Mouse (Mus musculus) embryonic facial prominence, embryonic 15.5 days (tissue): ENCODE results near the gene Stim2. TPM values are rescaled to one million over a fixed set of nuclear protein-coding genes. Genes with fewer than 3 reads are reported as not detected.
A peak's percentile ranks its signal among the peaks of the same experiment; 100 is the strongest.

Source experiments
- ATAC-seq: fragments of 200-750 bp; cut with Nextera tagmentation; 2 replicates; pipeline ENCODE4 v1.8.0; 2017; ENCODE audit warnings: low read depth, moderate TSS enrichment; ENCODE audit not compliant: insufficient number of reproducible peaks, low FRiP score, low TSS enrichment
- H3K27ac ChIP-seq: fragments of 300-500 bp; sonication (generic); replicated peaks from 2 replicates; pipeline ENCODE4 v1.5.1; 2015; ENCODE audit warnings: mild to moderate bottlenecking, inconsistent platforms
- H3K27me3 ChIP-seq: fragments of 300-500 bp; sonication (generic); 2 replicates; pipeline ENCODE4 v1.6.1; 2015; ENCODE audit warnings: inconsistent platforms
- H3K36me3 ChIP-seq: fragments of 300-500 bp; sonication (generic); 2 replicates; pipeline ENCODE4 v1.6.1; 2015; ENCODE audit warnings: mild to moderate bottlenecking, inconsistent platforms
- H3K4me1 ChIP-seq: fragments of 300-500 bp; sonication (generic); 2 replicates; pipeline ENCODE4 v1.6.1; 2015; ENCODE audit warnings: inconsistent platforms
- H3K4me2 ChIP-seq: fragments of 300-500 bp; sonication (generic); replicated peaks from 2 replicates; pipeline ENCODE4 v1.6.1; 2015; ENCODE audit warnings: mild to moderate bottlenecking, inconsistent platforms
- H3K4me3 ChIP-seq: fragments of 300-500 bp; sonication (generic); replicated peaks from 2 replicates; pipeline ENCODE4 v1.5.1; 2015; ENCODE audit warnings: mild to moderate bottlenecking, inconsistent platforms
- H3K9ac ChIP-seq: fragments of 300-500 bp; sonication (generic); 2 replicates; pipeline ENCODE4 v1.6.1; 2015; ENCODE audit warnings: inconsistent platforms
- H3K9me3 ChIP-seq: fragments of 300-500 bp; sonication (generic); replicated peaks from 2 replicates; pipeline ENCODE4 v1.6.1; 2016; ENCODE audit warnings: inconsistent platforms
- WGBS: fragments of 180-500 bp; shearing (Covaris S2); methylation state at CpG from one replicate; pipeline ENCODE4 v1.1.7; 2015; 5-methylcytosine and 5-hydroxymethylcytosine counted together
- polyA plus RNA-seq: library from polyadenylated mRNA; unstranded; fragments of >200 nt; fragmentation: Nextera tagmentation; extraction: Ambion mirVana; gene quantifications from 2 replicates; pipeline ENCODE4 v1.2.1, GENCODE M21; 2015

The Stim2 gene
- polyA plus RNA-seq, 1 experiment from 2014 or later = 23.5 TPM

DNA sequence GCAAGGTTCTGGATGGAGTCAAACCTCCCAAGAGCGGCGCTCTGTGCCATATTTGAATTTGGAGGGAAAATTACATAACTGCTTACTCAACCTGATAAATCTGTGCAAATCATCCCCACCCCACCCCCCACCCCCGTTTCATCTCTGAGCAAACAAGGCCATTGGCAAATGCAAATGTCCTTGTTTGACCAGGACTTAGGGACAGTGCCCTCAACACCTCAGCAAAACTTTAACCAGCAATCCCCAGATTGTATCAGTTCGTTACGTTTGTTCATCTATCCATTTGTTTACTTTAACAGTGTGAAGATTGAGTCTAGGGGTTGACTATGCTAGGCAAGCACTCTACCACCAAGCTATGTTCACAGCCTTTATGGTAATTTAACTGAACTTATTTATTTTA, 32.6 kb upstream of the Stim2 start:
- Histone ChIP-seq H3K36me3 (no peaks in the 10 kb centered on the region), H3K4me3 (no peak overlapping the region), H3K9me3 (no peaks in the 10 kb centered on the region), H3K9ac (no peak overlapping the region), H3K4me2 (no peak overlapping the region), H3K4me1 (no peaks in the 10 kb centered on the region), H3K27ac (no peak overlapping the region), H3K27me3 (no peaks in the 10 kb centered on the region)
- ATAC-seq = no peak
- 90% methylated on average over 5 of the region's 5 CpGs for WGBS

DNA sequence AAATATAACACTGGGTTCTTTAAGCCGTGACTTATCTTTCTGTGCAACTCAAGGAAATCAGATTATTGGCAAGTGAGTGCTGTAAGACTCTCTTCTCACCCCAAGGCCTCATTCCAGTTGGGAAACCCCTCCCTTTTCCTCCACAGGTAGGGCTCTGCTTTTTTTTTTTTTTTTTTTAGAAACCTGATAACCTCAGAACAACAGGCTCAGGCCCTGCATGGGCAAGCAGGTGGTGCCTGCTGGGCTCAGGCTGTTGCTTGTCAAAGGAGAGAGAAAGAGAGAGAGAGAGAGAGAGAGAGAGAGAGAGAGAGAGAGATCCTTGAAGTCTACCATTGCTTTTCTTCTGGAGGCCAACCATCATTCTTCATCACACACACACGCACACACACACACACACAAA, 30.7 kb upstream of the Stim2 start:
- no peaks in the 10 kb centered on the region for H3K9me3 ChIP-seq
- H3K27ac ChIP-seq = no peak overlapping the region
- H3K9ac ChIP-seq = no peak overlapping the region
- no peaks in the 10 kb centered on the region for H3K27me3 ChIP-seq
- H3K4me2 ChIP-seq = no peak overlapping the region
- no peaks in the 10 kb centered on the region for H3K4me1 ChIP-seq
- H3K36me3 ChIP-seq = no peaks in the 10 kb centered on the region
- 83% methylated on average over 2 of the region's 2 CpGs for WGBS
- ATAC-seq = no peak
- H3K4me3 ChIP-seq = no peak overlapping the region

DNA sequence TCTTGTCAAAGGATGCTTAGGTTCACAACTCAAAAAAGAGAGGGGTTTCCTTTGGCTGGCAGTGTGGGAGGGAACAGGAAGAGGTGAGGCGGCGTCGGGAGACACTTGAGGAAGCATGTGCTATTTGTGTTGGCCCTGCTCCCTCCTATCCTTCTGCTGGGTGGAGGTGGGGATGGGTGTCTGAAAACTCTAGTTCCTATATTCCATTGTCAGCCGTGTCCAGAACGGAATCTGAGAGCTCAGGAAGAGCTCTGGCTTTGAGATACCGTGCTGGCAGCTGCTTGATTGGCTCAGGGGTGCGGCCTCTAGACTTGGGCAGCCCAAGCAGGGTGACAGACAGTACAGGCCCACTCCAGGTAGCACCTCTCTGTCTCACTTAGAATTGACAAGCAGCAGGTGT, 28.1 kb upstream of the Stim2 start:
- no peaks in the 10 kb centered on the region for H3K4me1 ChIP-seq
- H3K27me3 ChIP-seq = no peaks in the 10 kb centered on the region
- H3K4me2 ChIP-seq = no peak overlapping the region
- H3K9ac ChIP-seq = no peak overlapping the region
- no peaks in the 10 kb centered on the region for H3K36me3 ChIP-seq
- no peak overlapping the region for H3K27ac ChIP-seq
- ATAC-seq = 0 out of 2 replicates have a peak, but pooled peaks have one; percentile 15
- H3K9me3 ChIP-seq = no peaks in the 10 kb centered on the region
- H3K4me3 ChIP-seq = no peak overlapping the region
- 68% methylated on average over 7 of the region's 7 CpGs for WGBS

DNA sequence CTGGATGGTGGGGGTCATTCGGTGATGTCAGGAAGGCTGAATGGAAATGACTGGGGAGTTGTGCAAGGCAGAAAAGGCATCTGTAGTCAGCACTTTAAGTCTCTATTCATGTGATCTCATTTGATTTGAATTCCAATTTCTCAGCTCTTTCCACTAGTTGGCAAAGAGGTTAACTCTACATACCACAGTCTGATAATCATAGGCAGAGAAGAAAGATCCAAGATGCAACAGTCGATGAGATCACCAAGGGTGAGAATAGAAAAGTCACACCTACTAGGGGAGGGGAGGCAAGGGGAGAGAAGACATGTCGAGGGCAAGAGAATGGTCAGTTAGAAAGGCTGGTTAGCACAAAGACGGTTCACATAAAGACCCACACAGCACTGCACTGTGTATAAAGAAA, 27.1 kb upstream of the Stim2 start:
- Histone ChIP-seq H3K4me2 (no peak overlapping the region), H3K9ac (no peak overlapping the region), H3K36me3 (no peaks in the 10 kb centered on the region), H3K4me3 (no peak overlapping the region), H3K4me1 (no peaks in the 10 kb centered on the region), H3K9me3 (no peaks in the 10 kb centered on the region), H3K27ac (no peak overlapping the region), H3K27me3 (no peaks in the 10 kb centered on the region)
- 75% methylated on average over 4 of the region's 4 CpGs for WGBS
- ATAC-seq = no peak

DNA sequence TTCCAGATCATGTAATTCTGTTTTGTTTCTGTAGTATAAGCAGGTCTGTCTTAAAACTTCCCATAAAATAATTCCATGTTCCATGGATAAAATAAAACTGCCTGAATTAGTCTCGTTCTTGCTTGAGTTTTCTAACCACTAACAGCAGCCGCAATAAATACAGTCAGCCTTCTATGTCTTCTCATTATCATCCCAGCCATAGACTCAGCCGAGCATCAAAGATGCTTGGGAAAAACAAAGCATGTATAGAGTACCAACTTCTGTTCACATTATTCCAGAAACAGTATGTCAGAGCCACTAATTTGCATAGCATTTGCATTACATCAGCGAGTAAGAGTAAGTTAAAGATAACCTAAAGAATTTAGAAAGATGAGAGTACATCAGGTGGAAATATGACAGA, 25.4 kb upstream of the Stim2 start:
- H3K9me3 ChIP-seq = no peaks in the 10 kb centered on the region
- H3K4me3 ChIP-seq = no peak overlapping the region
- no peak overlapping the region for H3K4me2 ChIP-seq
- H3K27me3 ChIP-seq = no peaks in the 10 kb centered on the region
- no peak overlapping the region for H3K27ac ChIP-seq
- WGBS = 72% methylated on average over 4 of the region's 4 CpGs
- H3K36me3 ChIP-seq = no peaks in the 10 kb centered on the region
- H3K4me1 ChIP-seq = 0 out of 2 replicates have a peak, but pooled peaks cover 10% of the 10 kb centered on the region
- no peak overlapping the region for H3K9ac ChIP-seq
- ATAC-seq = no peak

DNA sequence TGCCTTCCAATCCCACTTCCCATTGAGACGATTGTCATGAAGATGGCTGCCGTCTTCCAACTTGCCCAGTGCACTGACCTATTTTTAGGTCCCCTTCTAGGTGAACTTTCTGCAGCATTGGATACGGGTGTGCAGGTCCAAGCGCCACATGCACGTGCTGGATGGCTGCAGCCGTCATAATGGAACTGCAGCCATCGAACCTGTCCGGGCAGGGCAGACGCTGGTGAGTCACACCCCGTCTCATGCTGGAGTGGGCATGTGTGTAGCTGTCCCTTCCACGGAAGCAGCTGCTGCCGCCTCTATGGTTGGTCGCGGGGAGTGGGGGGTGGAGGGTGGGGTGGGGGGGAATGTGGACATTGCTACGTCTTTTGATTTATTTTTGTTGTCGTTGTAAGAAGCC, 21.8 kb upstream of the Stim2 start:
- no peak overlapping the region for H3K27ac ChIP-seq
- peak; percentile 69; the same call in 1 of the 2 replicates for ATAC-seq
- no peak overlapping the region for H3K4me2 ChIP-seq
- H3K4me3 ChIP-seq = no peak overlapping the region
- no peak overlapping the region for H3K9ac ChIP-seq
- H3K9me3 ChIP-seq = no peaks in the 10 kb centered on the region
- 0 out of 2 replicates have a peak, but pooled peaks cover 10% of the 10 kb centered on the region for H3K4me1 ChIP-seq
- no peaks in the 10 kb centered on the region for H3K36me3 ChIP-seq
- WGBS = 67% methylated on average over 16 of the region's 16 CpGs
- no peaks in the 10 kb centered on the region for H3K27me3 ChIP-seq

DNA sequence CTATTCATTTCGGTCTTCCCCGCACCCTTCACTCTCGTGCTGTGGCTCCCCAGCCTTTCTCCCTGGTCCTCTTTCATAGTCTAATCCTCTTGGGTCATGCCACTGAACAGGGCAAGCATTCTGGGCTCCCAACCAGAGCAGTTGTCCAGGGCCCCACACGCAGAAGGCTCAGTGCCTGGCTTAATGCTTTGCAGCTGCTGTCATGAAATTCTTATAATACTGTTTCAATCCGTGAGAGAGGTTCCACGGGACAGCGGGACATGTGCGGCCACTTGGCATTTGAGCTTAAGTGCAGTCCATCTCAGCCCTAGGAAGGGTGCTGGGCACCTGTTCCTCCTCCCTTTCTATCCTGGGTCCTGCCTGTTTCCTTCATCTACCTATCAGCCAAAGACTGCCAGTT, 21.2 kb upstream of the Stim2 start:
- Histone ChIP-seq H3K4me2 (no peak overlapping the region), H3K36me3 (no peaks in the 10 kb centered on the region), H3K27ac (no peak overlapping the region), H3K27me3 (no peaks in the 10 kb centered on the region), H3K4me3 (no peak overlapping the region), H3K9ac (no peak overlapping the region), H3K9me3 (no peaks in the 10 kb centered on the region), H3K4me1 (0 out of 2 replicates have a peak, but pooled peaks cover 10% of the 10 kb centered on the region)
- 53% methylated on average over 8 of the region's 8 CpGs for WGBS
- peak; percentile 85 for ATAC-seq

DNA sequence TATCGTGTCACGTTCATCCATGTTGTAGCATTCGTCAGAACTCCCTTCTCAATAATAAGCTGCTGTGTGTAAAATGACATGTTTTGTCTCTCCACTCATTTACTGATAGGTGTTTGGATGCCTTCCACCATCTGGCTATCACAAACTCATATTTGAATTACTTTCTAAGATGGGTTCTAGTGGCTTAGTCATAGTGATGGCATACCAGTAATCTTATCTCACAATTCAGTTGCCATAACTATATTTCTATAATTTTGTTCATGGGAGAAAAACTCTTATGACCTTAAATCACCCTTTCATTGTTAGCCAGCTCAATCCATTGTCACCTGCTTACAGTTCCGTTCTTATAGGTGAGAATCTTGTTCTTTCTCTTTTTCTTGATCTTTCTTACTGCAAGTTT, 14.9 kb upstream of the Stim2 start:
- Histone ChIP-seq H3K4me2 (no peak overlapping the region), H3K9ac (no peak overlapping the region), H3K36me3 (no peaks in the 10 kb centered on the region), H3K9me3 (no peaks in the 10 kb centered on the region), H3K4me3 (no peak overlapping the region), H3K27me3 (no peaks in the 10 kb centered on the region), H3K27ac (no peak overlapping the region), H3K4me1 (no peaks in the 10 kb centered on the region)
- 88% methylated on average over 4 of the region's 4 CpGs for WGBS
- ATAC-seq = no peak

DNA sequence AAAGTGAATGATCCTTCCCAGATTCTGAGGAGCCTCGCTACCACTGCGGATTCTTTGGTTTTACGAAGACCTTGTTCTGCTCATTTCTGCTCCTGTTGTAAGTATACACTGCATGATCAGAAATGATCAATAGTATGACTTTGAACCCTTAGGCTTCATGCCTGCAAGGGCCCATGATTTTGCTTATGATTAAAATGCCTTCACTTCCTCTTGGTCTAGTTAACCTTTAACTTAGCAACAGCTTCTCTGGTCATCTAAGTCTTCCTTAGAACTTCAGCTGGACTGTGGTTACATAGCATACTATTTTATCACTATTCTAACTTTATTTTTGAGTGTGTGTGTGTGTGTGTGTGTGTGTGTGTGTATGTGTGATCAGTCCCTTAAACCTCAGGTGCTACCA, 12.7 kb upstream of the Stim2 start:
- H3K9me3 ChIP-seq = no peaks in the 10 kb centered on the region
- 90% methylated on average over 3 of the region's 3 CpGs for WGBS

DNA sequence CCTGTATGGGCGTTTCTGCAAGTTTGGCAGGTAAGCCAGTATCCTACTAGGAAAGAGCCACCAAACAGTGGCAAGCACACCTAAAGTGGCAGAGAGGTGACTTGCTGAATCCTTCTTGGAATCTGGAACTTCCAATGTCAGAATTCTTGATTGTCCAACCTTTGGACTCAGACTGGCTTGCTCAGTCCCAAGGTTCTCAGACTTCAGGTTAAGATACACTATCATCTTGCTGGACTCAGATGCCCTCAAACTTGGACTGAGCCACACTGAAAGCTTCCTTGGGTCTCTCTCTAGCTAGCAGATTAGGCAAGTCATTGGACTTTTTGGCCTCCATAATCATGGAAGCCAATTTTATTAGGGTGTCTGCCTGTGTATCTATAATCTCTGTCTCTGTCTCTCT, 10.8 kb upstream of the Stim2 start:
- Histone ChIP-seq H3K4me3 (no peak overlapping the region), H3K4me1 (no peaks in the 10 kb centered on the region), H3K27ac (no peak overlapping the region), H3K9me3 (no peaks in the 10 kb centered on the region), H3K27me3 (no peaks in the 10 kb centered on the region), H3K36me3 (no peaks in the 10 kb centered on the region), H3K4me2 (no peak overlapping the region), H3K9ac (no peak overlapping the region)
- 74% methylated on average over 1 of the region's 1 CpGs for WGBS
- ATAC-seq = no peak

More for the DNA sequence above, 12.7 kb upstream of the Stim2 start:
- Histone ChIP-seq H3K9ac (no peak overlapping the region), H3K4me3 (no peak overlapping the region), H3K4me2 (no peak overlapping the region), H3K27ac (no peak overlapping the region), H3K36me3 (no peaks in the 10 kb centered on the region), H3K4me1 (no peaks in the 10 kb centered on the region), H3K27me3 (no peaks in the 10 kb centered on the region)
- ATAC-seq = no peak

DNA sequence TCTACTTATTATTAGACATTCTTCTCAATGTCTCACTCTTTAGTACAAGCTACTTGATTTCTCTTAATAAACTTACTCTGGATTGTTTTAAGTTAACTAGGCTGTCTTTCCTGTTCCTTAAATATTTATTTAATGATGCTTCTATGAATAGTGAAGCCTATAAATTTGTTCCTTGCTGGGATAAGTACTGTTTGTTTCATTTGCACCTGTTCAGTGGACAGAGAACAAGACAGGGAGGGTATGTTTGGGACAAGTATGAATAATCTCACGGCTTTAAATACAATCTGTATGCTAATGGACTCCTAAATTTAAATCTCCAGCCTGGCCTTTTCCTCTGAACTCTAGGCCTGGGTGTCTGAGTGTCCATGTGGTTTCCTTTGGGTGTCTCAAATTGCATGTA, 10.2 kb upstream of the Stim2 start:
- ATAC-seq = no peak
- Histone ChIP-seq H3K27me3 (no peaks in the 10 kb centered on the region), H3K27ac (no peak overlapping the region), H3K4me2 (no peak overlapping the region), H3K4me3 (no peak overlapping the region), H3K9ac (no peak overlapping the region), H3K36me3 (no peaks in the 10 kb centered on the region), H3K4me1 (no peaks in the 10 kb centered on the region), H3K9me3 (no peaks in the 10 kb centered on the region)
- 84% methylated on average over 1 of the region's 1 CpGs for WGBS

DNA sequence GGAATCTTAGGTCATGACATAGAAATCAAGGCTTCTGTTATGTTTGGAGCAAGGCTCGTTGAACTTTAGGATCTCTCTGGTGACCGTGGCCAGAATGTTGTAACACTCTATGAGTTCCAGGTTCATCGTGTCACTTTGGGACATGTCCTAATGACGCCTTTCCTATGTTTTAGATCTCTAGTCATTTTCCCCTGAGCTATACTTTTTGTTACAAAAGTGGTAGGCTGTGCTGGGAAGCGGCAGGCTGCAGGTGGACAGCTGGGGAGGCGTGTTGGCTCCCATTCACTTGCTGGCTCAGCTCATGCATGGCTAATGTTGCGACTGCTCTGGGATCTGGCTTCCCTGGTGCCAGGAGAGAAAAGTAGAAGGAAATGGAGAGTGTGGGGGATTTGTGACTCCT, 5.7 kb upstream of the Stim2 start:
- no peak overlapping the region for H3K4me3 ChIP-seq
- 59% methylated on average over 7 of the region's 7 CpGs for WGBS
- H3K9me3 ChIP-seq = no peaks in the 10 kb centered on the region
- H3K4me2 ChIP-seq = no peak overlapping the region
- no peak for ATAC-seq
- H3K4me1 ChIP-seq = peaks cover 10% of the 10 kb centered on the region; the same call in 1 of the 2 replicates
- H3K27ac ChIP-seq = no peak overlapping the region
- H3K36me3 ChIP-seq = no peaks in the 10 kb centered on the region
- no peaks in the 10 kb centered on the region for H3K27me3 ChIP-seq
- no peak overlapping the region for H3K9ac ChIP-seq
